Mouse (Mus musculus) 3T3-L1 (cell line): ENCODE results near the gene Mgat1.

ENCODE experiments used
- DNase-seq: peaks from one replicate; pipeline ENCODE4 v3.0.0-alpha.2; 2015; ENCODE audit warnings: low read depth, low spot score

Mgat1 gene

DNA sequence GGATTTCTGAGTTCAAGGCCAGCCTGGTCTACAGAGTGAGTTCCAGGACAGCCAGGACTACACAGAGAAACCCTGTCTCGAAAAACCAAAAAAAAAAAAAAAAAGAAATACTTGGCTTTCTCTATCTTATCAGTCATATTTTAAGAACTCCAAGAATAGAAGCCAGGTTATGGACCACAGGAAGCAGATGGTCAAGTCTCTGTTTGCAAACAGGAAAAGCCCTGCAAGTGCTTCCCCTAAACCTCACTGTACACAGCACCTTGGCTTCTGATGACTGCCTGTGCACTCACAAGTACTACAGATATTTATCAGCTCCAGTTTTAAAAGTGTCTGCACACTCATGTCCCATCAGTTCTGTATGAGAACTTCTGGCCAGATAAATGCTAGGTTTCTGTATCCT, 2.5 kb upstream of the Mgat1 start:
- no peak for DNase-seq

DNA sequence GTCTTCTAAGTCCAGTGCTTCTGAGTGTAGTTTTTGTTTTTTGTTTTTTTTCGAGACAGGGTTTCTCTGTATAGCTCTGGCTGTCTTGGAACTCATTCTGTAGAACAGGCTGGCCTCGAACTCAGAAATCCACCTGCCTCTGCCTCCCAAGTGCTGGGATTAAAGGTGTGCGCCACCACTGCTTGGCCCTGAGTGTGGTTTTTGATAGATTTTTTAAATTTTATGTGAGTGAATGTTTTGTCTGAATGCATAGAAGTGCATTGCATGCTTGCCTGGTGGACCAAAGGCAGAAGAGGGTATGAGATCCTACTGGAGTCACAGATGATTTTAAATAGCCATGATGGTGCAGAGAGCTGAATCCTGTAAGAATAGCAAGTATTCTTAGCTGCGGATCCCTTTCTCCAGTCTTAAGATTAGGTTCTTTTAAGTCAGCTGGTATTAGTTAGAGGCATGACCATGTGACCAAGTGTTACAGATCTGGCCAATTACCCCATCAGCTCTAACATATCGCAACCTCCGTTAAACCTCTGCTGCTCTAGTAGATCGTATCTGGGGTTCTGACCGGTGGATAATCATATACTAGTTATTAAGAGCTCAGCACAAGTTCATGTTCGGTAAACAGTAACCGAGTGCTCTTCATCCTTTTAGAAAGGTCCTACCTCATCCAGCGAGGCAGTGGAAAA, 906 bp upstream of the Mgat1 start:
- DNase-seq, result peak; percentile 54

DNA sequence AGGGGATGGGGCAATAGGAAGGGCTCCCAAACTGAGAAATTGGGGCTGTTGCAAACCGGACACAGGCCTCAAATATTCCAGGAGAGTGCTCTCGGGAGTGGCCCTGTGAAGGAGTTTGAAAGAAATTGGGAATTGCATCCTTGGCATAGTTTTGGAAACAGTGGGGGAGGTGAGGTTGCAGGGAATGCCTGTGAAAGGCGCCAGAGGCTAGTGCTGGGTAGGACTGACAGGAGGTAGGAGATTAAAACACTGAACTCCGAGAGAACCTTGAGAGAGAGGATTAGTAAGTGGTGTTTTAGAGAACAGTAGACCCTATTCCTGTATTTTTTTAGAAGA, 572 bp downstream of the Mgat1 start:
- DNase-seq, result peak; percentile 77

DNA sequence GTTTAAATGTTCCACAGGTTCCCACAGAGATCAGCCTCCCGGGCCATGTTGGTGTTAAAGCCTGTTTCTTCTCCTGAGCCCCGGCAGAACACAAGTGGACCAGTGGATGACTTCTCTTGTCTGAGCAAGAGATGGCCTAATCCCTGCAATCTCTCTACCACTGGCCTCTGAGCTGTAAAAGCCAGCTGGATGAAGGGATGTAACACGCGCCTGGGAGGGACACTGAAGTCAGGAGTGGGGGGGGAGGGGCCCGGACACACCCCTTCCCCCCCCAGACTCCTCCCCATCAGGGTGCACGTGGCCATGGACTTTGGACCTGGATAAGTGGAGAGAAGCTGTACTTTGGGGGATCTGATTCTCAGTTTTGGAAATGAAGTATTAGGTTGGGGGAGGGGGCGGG, 1.2 kb downstream of the Mgat1 start:
- DNase-seq, result peak; percentile 78

GRCm38 (mm10) chr11:49245634-49246415, 1.8 kb downstream of the Mgat1 start:
- peak; percentile 55 for DNase-seq

- no peak for DNase-seq
These were observed 2.5 kb downstream of the Mgat1 start for GRCm38 (mm10) chr11:49246523-49246922.

- peak; percentile 46 for DNase-seq
These were observed 3.3 kb downstream of the Mgat1 start for GRCm38 (mm10) chr11:49247255-49247654.

DNA sequence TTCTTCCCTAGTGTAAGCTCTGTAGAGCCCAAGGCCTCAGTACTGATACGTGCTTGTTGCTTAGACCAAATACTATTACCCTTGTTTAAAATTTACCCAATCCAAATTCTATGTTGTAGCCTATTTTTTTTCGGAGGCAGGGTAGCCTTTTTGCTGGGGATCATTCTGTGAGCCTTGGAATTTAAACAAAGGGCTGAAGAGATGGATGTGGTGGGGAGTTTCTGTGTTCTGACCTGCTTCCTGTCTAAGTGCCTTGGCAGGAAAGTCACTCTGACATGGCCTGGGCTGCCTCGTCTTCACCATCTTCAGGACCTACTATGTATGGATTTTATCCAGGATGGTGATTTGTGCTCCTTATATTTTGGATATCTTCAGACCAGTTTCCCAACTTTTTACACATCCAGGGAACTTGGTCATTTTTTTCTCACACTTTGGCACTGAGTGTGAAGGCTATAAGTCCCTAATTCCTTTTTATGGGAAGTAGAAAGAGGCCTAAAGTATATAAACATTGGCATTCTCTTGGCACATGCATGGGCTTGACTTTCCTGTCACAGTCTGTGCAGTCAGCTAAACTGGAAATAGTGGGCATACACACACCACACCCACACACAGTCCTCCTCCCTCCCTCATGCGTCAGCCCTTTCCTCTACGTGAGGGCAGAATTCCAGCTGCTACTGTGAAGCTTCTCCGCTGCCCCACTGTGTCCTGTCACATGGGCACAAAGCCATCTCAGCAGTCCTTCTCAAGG, 4.4 kb downstream of the Mgat1 start:
- peak; percentile 47 for DNase-seq

- no peak for DNase-seq
These were observed 5.1 kb downstream of the Mgat1 start for GRCm38 (mm10) chr11:49248974-49249700.

DNA sequence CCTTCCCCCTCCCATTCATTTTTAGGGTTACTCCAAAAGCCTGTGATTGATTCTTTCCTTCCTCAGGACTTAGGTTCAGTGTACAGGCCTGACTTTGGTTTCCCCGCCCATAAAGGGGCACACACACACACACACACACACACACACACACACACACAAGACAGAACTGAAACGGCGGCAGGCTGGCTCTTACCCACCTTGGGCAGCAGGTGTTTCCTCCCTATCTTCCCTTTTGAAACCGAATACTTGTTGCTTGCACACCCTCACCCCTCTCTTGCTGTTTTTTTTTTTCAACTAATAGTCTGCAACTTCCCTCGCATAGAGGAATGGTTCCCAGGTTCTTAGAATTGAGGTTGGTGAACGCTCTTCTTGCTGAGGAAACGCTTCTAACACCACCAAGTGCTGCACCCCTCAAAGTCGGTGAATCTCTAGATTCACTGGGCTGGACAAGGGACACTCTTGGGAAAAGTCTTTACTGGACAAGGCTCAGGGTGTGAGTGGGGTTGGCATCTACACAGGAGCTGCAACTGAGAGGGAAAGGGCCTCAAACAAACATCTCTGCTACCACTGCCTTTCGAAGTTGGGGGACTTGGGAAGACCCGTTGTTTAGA, 5.9 kb downstream of the Mgat1 start:
- no peak for DNase-seq

DNA sequence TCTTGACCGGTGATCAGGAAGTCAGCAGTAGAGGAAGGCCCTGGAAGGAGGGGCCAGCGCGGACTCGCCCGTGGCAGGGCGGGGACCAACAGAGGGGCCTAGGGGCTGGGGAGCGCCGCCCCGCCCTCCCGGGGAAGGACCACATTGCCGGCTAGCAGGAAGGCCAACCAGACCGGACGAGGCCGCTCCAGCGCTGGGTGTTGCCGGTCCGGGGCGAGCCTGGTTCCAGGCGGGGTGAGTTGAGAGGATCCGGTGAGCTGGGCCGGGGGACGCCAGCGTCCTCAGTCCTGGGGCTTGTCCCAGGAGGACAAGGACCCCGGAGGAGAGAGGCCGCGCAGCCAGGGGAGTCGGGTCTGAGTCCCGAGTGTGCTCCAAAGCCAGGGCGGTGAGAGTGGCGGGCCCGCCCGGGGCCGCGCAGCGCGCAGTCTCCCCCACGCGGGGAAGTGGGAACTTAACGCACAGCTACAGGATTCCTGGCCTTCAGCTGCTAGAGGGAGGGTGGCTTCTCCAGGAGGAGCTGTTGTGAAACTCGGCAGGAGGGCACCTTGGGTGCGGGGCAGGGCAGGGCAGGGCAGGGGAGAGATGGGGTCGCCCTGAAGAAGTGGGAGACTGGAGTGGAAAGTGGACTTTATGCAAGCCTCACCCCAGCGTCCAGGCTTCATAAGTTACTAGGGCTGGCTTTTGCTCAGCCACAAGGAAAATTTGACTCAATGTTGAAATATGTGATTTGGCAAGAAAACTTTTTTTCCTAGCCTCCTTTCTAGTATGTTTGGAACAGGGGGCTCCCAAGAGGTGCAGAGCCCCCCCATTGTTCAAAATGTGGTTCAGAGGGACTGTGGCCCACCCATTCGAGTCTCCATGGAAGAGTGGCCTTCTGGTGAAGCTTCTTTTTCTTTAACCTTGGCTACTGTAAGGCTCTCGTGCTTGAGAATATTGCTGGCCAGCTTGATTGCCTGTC, 6.7 kb downstream of the Mgat1 start:
- peak; percentile 88 for DNase-seq

GRCm38 (mm10) chr11:49251380-49251761, 7.4 kb downstream of the Mgat1 start:
- DNase-seq, result no peak

DNA sequence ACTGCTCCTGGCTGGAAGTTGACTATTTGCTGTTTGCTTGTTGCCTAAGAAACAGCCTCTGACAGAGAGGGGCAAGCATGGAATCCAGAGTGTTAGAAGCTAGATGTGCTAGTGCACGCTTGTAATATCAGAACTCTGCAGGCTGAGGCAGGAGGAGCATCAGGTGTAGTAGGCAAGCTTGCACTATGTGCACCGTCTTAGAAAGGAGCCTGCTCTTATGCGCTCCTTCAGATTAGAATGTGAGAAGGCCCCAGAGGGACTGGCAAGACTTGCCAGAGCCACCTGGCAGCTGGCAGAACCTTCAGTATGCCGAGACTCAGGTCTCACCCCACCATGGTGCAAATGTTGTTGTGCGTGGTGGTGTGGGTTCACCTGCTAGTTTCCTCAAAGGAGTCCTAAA, 8.1 kb downstream of the Mgat1 start:
- no peak for DNase-seq

GRCm38 (mm10) chr11:49253035-49253434, 9.0 kb downstream of the Mgat1 start:
- DNase-seq, result no peak

GRCm38 (mm10) chr11:49259296-49259695, 15.3 kb downstream of the Mgat1 start:
- DNase-seq, result no peak

GRCm38 (mm10) chr11:49259829-49260228, 15.8 kb downstream of the Mgat1 start:
- no peak for DNase-seq

GRCm38 (mm10) chr11:49260598-49261312, 16.8 kb downstream of the Mgat1 start:
- DNase-seq, result no peak

DNA sequence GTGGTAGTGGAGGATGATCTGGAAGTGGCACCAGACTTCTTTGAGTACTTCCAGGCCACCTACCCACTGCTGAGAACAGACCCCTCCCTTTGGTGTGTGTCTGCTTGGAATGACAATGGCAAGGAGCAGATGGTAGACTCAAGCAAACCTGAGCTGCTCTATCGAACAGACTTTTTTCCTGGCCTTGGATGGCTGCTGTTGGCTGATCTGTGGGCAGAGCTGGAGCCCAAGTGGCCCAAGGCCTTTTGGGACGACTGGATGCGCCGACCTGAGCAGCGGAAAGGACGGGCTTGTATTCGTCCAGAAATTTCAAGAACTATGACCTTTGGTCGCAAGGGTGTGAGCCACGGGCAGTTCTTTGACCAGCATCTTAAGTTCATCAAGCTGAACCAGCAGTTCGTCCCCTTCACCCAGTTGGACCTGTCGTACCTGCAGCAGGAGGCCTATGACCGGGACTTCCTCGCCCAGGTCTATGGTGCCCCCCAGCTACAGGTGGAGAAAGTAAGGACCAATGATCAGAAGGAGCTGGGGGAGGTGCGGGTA, 17.4 kb downstream of the Mgat1 start:
- no peak for DNase-seq

DNA sequence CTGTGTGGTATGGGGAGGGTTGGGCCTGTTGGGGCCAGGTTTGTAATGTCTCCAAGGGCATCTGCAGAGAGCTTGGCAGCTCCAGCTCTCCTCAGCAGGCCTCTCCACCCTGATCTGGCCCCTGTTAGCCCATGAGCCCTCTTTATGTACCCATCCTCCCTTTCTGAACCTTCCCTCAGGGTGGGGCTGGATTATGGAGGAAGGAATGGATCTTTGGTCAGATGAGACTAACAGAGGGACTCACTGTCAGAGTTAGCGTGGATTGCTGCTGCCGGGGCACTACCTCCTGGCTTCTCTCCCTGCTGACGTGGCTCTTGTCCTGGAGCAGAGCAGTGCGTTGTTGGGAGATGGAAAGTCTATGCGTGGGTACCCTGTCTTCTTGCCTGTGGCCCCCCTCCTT, 18.3 kb downstream of the Mgat1 start:
- no peak for DNase-seq
